Mouse (Mus musculus) spleen, adult 2 months (tissue): ENCODE measurements around the gene Nr5a2. TPM values are rescaled to one million over a fixed set of nuclear protein-coding genes. Genes with fewer than 3 reads are reported as not detected.

Experiments used
- DNase-seq, 2 experiments: peaks; one replicate each; pipeline versions ENCODE4 v3.0.0 to v3.0.0-alpha.2; 2012 to 2021; ENCODE audit warnings: low spot score in 2 of 2, low read depth in 1 of 2
- H3K27ac ChIP-seq: fragments of 200-500 bp; 2 replicates; pipeline ENCODE4 v1.5.1; 2012; ENCODE audit warnings: low read length, inconsistent platforms; ENCODE audit not compliant: insufficient read depth
- H3K27me3 ChIP-seq: fragments of 200-500 bp; 2 replicates; pipeline ENCODE4 v1.6.1; 2012; ENCODE audit warnings: mild to moderate bottlenecking, moderate library complexity, low read length, inconsistent platforms; ENCODE audit not compliant: control insufficient read depth, insufficient read depth
- H3K36me3 ChIP-seq: fragments of 200-500 bp; 2 replicates; pipeline ENCODE4 v1.6.1; 2012; ENCODE audit warnings: mild to moderate bottlenecking, low read length, inconsistent platforms; ENCODE audit not compliant: control insufficient read depth, insufficient read depth
- H3K4me1 ChIP-seq: fragments of 200-500 bp; 2 replicates; pipeline ENCODE4 v1.6.1; 2011; ENCODE audit warnings: inconsistent platforms; ENCODE audit not compliant: control insufficient read depth, insufficient read depth, insufficient read length
- H3K4me3 ChIP-seq: fragments of 200-500 bp; 2 replicates; pipeline ENCODE4 v1.5.1; 2011; ENCODE audit warnings: mild to moderate bottlenecking, inconsistent platforms; ENCODE audit not compliant: insufficient read depth, insufficient read length; ENCODE audit errors: extremely low read depth
- CTCF ChIP-seq: fragments of 200-500 bp; IDR thresholded peaks from 2 replicates; pipeline ENCODE4 v1.5.1; 2011; ENCODE audit warnings: mild to moderate bottlenecking, inconsistent platforms; ENCODE audit not compliant: insufficient read depth, insufficient read length, insufficient replicate concordance; ENCODE audit errors: extremely low read depth
- POLR2A ChIP-seq: fragments of 200-500 bp; IDR thresholded peaks from 2 replicates; pipeline ENCODE4 v1.6.1; 2011; ENCODE audit warnings: low read depth, low read length, inconsistent platforms
- WGBS: fragments of 180-500 bp; shearing (Covaris S2); methylation state at CpG from one replicate; pipeline ENCODE4 v1.1.7; 2018; 5-methylcytosine and 5-hydroxymethylcytosine counted together
- polyA plus RNA-seq: library from polyadenylated mRNA; depleted of rRNA; stranded (reverse); fragments of >200 nt; gene quantifications from 2 replicates; pipeline ENCODE4 v1.2.3, GENCODE M21; 2012; rRNA removed

The Nr5a2 gene
- 0.22 and 0.23 TPM in 2 replicates for polyA plus RNA-seq

DNA sequence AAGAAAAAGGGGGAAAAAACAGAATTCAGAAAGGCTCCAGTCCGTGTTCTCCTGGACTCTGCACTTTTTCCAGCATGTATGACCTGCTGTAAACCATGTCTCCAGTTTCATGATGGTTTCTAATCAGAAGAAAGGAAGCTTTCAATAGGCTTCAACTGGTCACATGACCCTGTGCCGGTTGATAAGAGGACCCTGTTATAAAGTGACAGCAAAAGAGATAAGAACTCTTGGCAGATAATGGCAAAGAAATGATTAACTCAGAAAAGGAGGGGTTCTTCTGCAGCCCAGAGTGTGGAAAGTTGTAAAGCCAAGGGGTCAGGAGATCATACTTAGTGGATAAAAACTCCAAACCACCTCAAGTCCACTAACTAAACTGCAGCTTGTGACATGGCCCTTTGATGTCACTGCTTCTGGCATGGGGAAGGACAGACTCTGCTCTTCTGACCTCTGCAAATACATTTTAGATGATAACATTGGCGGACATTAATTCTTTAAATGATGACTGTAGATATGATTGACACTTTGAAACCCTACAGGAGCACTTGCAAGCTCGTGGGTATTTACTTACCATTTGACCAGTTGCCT, at the start of gene Nr5a2:
TSS of gene Nr5a2 (minus strand) at position 21 of the 585 bp plus-strand sequence.
- Histone ChIP-seq H3K4me1 (no peaks in the 10 kb centered on the region), H3K27ac (no peak within 1 kb of the TSS), H3K36me3 (no peaks in the 10 kb centered on the region), H3K27me3 (peaks cover 3% of the 10 kb centered on the region; the same call in 1 of the 2 replicates), H3K4me3 (no peak within 1 kb of the TSS)
- DNase-seq = no peak
- WGBS = 57% methylated on average over 4 of the region's 4 CpGs
- TF ChIP-seq POLR2A (no peak), CTCF (no peak)

DNA sequence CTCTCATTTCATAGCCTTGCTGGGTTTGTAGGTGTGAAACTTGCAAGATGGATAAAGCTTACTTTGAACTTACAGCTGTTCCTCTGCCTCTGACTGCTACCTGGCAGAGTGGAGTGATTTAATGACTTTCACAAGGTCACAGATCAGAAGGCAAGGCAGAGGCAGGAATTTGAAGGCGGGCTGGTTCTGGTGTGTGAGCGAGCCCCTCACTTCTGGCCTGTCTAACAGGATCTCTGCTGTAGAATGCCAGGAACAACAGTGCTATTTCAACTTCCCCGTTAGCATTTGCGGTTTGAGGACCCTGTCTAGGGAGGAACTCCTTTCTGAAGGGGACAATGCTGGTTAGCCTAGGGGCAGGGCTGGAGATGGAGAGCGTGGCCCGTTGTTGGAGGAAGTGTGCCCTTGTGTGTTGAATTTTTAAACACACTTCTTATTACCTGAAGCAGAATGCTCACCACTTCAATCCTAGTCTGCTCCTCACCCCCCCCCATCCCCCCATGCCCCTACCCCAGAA, 48.5 kb upstream of the Nr5a2 start:
- 7% methylated on average over 6 of the region's 6 CpGs for WGBS
- H3K27ac ChIP-seq = no peak overlapping the region
- no peak for DNase-seq
- no peaks in the 10 kb centered on the region for H3K4me1 ChIP-seq
- no peaks in the 10 kb centered on the region for H3K36me3 ChIP-seq
- H3K4me3 ChIP-seq = no peak overlapping the region
- no peaks in the 10 kb centered on the region for H3K27me3 ChIP-seq
- TF ChIP-seq POLR2A = no peak

DNA sequence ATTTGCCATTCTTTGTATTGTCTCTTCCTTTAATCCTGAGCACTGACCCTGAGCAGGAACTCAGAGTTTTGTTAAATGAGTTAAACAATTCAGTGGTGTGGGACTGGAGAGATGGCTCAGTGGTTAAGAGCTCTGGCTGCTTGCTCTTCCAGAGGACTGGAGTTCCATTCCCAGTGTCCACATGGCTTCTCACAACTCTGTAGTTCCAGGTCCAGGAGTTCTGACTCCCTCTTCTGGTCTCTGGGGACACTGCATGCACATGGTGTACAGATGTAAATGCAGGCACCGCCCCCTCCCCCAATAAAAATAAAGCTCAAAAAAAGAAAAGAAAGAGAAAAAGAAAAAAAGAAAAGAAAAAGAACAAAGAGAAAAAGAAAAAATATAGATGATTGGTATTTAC, 43.6 kb upstream of the Nr5a2 start:
- Histone ChIP-seq H3K27ac (no peak overlapping the region), H3K4me1 (no peaks in the 10 kb centered on the region), H3K27me3 (no peaks in the 10 kb centered on the region), H3K36me3 (no peaks in the 10 kb centered on the region), H3K4me3 (no peak overlapping the region)
- 94% methylated on average over 1 of the region's 1 CpGs for WGBS
- TF ChIP-seq POLR2A (no peak), CTCF (no peak)
- no peak for DNase-seq

GRCm38 (mm10) chr1:137003144-137003543, 42.9 kb upstream of the Nr5a2 start:
- Histone ChIP-seq H3K4me3 (no peak overlapping the region), H3K36me3 (no peaks in the 10 kb centered on the region), H3K4me1 (no peaks in the 10 kb centered on the region), H3K27me3 (no peaks in the 10 kb centered on the region), H3K27ac (no peak overlapping the region)
- WGBS = 76% methylated on average over 1 of the region's 1 CpGs
- DNase-seq = no peak
- TF ChIP-seq POLR2A (no peak), CTCF (no peak)

DNA sequence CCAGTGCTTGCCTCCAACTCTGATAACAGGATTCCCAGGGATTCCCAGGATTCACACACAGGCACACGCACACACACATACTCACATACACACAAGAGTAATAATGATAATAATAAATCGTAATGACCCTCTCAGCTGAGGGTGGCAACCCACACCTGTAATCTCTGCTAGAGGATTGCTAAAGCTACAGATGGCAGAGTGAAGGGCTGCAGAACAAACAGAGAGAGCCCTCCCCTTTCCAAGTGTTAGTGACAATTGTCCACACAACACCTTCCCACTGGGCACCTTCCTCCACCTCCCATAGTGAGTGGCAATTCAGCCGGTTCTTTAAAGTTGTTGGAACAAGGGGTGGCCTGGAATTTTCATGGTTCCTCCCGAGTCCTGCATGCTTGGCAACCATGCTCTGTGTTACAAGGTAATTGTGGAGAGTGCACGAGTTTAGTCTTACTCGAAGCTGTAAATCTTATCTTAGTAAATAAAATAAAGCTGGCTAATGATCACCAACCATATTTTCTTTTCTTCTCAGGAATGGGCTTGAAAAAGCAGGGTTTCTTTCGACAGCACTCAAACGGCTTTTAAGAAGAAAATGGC, 31.6 kb upstream of the Nr5a2 start:
- TF ChIP-seq CTCF (no peak), POLR2A (no peak)
- Histone ChIP-seq H3K27ac (no peak overlapping the region), H3K36me3 (no peaks in the 10 kb centered on the region), H3K4me1 (no peaks in the 10 kb centered on the region), H3K27me3 (no peaks in the 10 kb centered on the region), H3K4me3 (no peak overlapping the region)
- 82% methylated on average over 8 of the region's 8 CpGs for WGBS
- DNase-seq = no peak

DNA sequence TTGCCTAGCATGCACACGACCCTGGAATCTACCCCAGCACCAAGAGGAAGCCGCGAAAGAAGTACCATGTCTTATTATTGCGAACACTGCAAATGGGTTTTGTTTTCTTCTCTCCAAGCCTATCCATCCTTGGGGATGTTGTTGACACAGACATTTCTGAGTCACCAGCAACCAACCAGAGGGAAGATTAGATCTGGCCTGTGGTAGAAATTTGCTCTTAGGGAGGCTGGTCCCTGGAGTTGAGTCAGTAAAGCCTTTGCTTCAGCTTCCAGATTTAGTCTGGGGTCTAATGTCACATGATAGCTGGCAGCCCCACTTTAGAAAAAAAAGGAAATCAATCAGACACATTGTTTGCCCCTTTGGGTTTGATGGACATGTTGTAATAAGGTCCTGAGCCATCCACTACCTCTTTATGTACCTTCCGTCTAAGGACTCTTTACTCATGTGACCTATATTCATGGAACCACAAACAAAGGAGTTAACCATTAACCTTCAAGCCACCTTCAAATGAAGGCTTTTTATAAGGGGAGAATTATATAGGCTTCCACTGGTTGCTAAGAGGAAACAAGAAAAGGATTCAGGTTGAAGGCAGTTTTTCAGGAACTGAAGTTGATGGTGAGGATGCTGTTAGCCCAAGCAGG, 20.1 kb upstream of the Nr5a2 start:
- H3K4me3 ChIP-seq = no peak overlapping the region
- 91% methylated on average over 5 of the region's 5 CpGs for WGBS

GRCm38 (mm10) chr1:136977867-136978266, 17.6 kb upstream of the Nr5a2 start:
- Histone ChIP-seq H3K36me3 (no peaks in the 10 kb centered on the region), H3K27me3 (no peaks in the 10 kb centered on the region), H3K4me3 (no peak overlapping the region), H3K4me1 (no peaks in the 10 kb centered on the region), H3K27ac (no peak overlapping the region)
- no peak for TF ChIP-seq CTCF
- TF ChIP-seq POLR2A = no peak
- no peak for DNase-seq
- WGBS = 92% methylated on average over 3 of the region's 3 CpGs

More for the DNA sequence above, 20.1 kb upstream of the Nr5a2 start:
- no peak for TF ChIP-seq CTCF
- no peak for TF ChIP-seq POLR2A
- no peaks in the 10 kb centered on the region for H3K4me1 ChIP-seq
- H3K27ac ChIP-seq = no peak overlapping the region
- DNase-seq = no peak
- H3K36me3 ChIP-seq = no peaks in the 10 kb centered on the region
- no peaks in the 10 kb centered on the region for H3K27me3 ChIP-seq
